Mouse (Mus musculus): ENCODE data around the gene Slc22a5. TPM values are rescaled to one million over a fixed set of nuclear protein-coding genes. Genes with fewer than 3 reads are reported as not detected.

Slc22a5 gene
- total and polyA plus RNA-seq, 3 experiments: 20.9 to 23.7 (median 21.6) TPM

DNA sequence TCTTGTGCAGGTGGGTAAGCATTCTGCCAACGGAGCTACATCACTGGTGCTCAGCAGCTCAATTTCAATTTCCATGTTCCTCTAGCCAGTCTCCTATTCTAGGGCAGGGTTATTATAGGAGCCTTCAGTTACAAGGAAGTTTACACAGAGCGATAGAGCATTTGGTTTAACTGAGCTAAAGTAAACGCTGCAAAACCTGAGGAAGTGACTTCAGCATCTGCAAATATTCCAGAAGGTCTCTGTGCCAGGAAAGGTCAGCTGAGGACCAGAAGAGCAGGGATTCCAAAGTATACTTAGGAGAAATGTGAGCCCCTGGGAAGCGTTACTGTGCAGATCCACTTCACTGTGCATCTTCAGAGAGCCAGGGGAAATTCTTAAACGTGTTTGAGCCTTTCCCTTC, 37.8 kb downstream of the Slc22a5 start:
- TF ChIP-seq POLR2A (IDR thresholded peaks at IDR 0.05; ENCODE audit: insufficient read depth, low read depth, low read length) (no peak), EP300 (IDR thresholded peaks at IDR 0.05; ENCODE audit: insufficient read depth, low read depth, low read length) (no peak)
- WGBS: 13% methylated on average over 5 of the region's 5 CpGs
- DNase-seq: peak in 1 of 2 experiments; percentile 48

DNA sequence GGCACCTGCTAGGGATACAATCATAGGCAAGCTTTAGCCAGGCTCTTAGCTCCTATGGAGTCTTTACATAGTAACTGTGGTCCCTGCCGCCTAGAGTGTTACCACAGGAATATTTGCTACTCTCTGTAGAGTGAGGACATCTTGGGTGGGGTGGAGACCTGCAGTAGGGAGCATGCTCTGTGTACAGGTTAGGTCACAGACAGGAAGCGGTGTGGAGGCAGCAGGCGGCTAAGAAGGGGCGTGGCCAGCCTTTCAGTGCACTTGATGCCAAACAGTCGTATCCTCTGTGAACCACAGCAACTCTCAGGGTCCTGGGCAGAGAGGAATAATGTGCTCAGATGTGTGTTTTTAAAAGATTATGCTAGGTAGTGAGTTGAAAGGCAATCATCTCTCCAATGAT, 39.7 kb downstream of the Slc22a5 start:
- H3K9ac ChIP-seq (ENCODE audit: low read depth, low read length): no peak overlapping the region
- H3K27ac ChIP-seq: no peak overlapping the region
- no peaks in the 10 kb centered on the region for H3K79me2 ChIP-seq (replicated peaks; ENCODE audit: control insufficient read depth, insufficient read depth, low read length)
- intact Hi-C loops (cut with DNase I): loop anchor here (2.0 kb wide), 1 partner anchor 117 kb away; no protein-coding TSS in a partner anchor
- no peaks in the 10 kb centered on the region for H3K27me3 ChIP-seq (ENCODE audit: control insufficient read depth, insufficient read depth, low read length)
- 44% methylated on average over 5 of the region's 5 CpGs for WGBS
- no peak overlapping the region for H3K4me3 ChIP-seq
- H3K4me1 ChIP-seq (ENCODE audit: control insufficient read depth, insufficient read depth, low read length): peaks cover 18% of the 10 kb centered on the region
- TF ChIP-seq POLR2A (IDR thresholded peaks at IDR 0.05; ENCODE audit: insufficient read depth, low read depth, low read length) (no peak), EP300 (IDR thresholded peaks at IDR 0.05; ENCODE audit: insufficient read depth, low read depth, low read length) (no peak), CTCF (IDR thresholded peaks at IDR 0.05) (no peak)
- DNase-seq: peak in 1 of 2 experiments; percentile 42
- H3K36me3 ChIP-seq (ENCODE audit: control insufficient read depth, insufficient read depth, low read length): no peaks in the 10 kb centered on the region

More for the DNA sequence above, 37.8 kb downstream of the Slc22a5 start:
- intact Hi-C loops (cut with DNase I): no loop called here
- Histone ChIP-seq H3K27me3 (ENCODE audit: control insufficient read depth, insufficient read depth, low read length) (no peaks in the 10 kb centered on the region), H3K27ac (peak overlapping the region; percentile 67), H3K9ac (ENCODE audit: low read depth, low read length) (peak overlapping the region; percentile 37; the same call in 1 of the 2 replicates), H3K4me3 (no peak overlapping the region), H3K36me3 (ENCODE audit: control insufficient read depth, insufficient read depth, low read length) (no peaks in the 10 kb centered on the region), H3K4me1 (ENCODE audit: control insufficient read depth, insufficient read depth, low read length) (peaks cover 26% of the 10 kb centered on the region), H3K79me2 (replicated peaks; ENCODE audit: control insufficient read depth, insufficient read depth, low read length) (no peaks in the 10 kb centered on the region)

DNA sequence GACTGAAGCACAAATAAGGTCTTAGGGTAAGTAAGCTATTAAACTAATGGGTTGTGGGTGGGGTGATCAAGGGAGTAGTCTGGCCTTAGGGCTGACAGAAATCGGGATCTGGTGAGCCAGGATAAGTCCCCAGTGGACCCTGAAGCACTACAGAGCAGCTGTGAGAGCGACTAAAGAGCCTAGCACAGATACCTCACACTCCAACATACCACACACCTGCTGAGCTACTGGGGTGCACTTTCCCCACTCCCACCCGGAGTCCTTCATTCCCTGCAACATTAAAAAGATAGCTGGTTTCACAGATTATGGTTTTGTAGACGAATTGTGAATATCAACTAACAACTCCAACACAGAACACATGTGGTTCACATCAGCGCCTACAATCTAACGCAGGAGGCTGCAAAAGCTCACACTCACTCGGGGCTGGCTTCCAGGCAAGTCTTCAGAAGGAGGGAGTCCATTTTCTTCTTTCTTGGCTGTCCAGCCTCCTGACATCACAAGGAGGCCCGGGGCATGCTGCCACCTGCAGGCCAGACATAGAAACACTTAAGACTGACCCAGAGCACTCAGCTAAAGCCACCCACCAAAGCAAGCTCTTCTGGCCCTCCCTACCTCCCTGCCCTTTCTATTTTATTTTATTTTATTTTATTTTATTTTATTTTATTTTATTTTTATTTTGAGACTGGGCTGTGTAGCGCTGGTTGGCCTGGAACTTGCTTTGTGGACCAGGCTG, 41.7 kb downstream of the Slc22a5 start:
- Histone ChIP-seq H3K27me3 (ENCODE audit: control insufficient read depth, insufficient read depth, low read length) (no peaks in the 10 kb centered on the region), H3K4me1 (ENCODE audit: control insufficient read depth, insufficient read depth, low read length) (peaks cover 18% of the 10 kb centered on the region), H3K4me3 (no peak overlapping the region), H3K9ac (ENCODE audit: low read depth, low read length) (peak overlapping the region; percentile 24; the same call in 1 of the 2 replicates), H3K27ac (peak overlapping the region; percentile 45), H3K36me3 (ENCODE audit: control insufficient read depth, insufficient read depth, low read length) (no peaks in the 10 kb centered on the region), H3K79me2 (replicated peaks; ENCODE audit: control insufficient read depth, insufficient read depth, low read length) (no peaks in the 10 kb centered on the region)
- TF ChIP-seq POLR2A (IDR thresholded peaks at IDR 0.05; ENCODE audit: insufficient read depth, low read depth, low read length) (no peak), CTCF (IDR thresholded peaks at IDR 0.05) (peak; percentile 98), EP300 (IDR thresholded peaks at IDR 0.05; ENCODE audit: insufficient read depth, low read depth, low read length) (peak; percentile 93; the same call in 1 of the 2 replicates)
- peak; percentile 85 to 86 for DNase-seq
- 38% methylated on average over 9 of the region's 9 CpGs for WGBS
- intact Hi-C loops (cut with DNase I): loop anchor here (1.0 to 2.0 kb wide), 3 partner anchors 23 to 115 kb away; no protein-coding TSS in a partner anchor

DNA sequence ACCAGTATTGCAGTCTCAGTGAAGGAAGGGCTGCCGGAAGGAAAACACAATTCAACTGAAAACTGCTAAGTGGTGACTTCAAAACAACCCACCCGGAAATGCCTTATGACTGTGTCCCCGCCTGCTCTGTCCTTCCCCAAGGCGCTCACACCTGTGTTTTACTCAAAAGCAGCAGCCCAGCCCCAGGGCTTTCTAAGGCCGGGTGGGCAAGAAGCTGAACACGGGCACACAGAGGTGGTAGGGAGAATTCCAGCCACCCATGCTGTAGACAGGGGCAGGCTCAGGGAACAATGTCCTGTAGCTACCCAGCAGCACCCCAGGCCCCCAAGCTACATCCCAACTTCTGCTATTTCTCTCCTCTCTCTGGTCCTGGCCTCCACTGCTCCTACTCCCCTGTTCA, 45.8 kb downstream of the Slc22a5 start:
- H3K27me3 ChIP-seq (ENCODE audit: control insufficient read depth, insufficient read depth, low read length): no peaks in the 10 kb centered on the region
- intact Hi-C loops (cut with DNase I): no loop called here
- H3K27ac ChIP-seq: peak overlapping the region; percentile 55

DNA sequence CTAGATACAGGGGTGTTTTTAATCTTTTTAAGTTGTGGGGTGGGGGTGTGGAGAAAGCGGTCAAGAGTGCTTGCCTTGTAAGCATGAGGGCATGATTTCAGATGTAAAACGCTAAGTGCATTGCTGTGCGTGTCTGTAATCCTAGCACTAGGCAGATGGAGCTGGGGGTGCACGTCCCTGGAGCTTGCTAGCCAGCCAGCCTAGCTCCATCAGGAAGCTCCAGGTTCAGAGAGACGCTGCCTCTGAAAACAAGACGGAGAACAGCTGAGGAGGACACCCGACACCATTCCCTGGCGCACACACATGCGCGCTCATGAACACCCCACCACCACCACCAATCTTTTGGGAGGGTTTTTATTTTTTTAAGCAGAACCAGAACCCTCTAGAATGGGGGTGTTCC, 48.4 kb downstream of the Slc22a5 start:
- intact Hi-C loops (cut with DNase I): loop anchor here (2.0 kb wide), 1 partner anchor 30 kb away; no protein-coding TSS in a partner anchor
- Histone ChIP-seq H3K9ac (ENCODE audit: low read depth, low read length) (no peak overlapping the region), H3K27me3 (ENCODE audit: control insufficient read depth, insufficient read depth, low read length) (no peaks in the 10 kb centered on the region), H3K4me1 (ENCODE audit: control insufficient read depth, insufficient read depth, low read length) (no peaks in the 10 kb centered on the region), H3K27ac (no peak overlapping the region), H3K79me2 (replicated peaks; ENCODE audit: control insufficient read depth, insufficient read depth, low read length) (no peaks in the 10 kb centered on the region; the same call in 1 of the 2 replicates), H3K36me3 (ENCODE audit: control insufficient read depth, insufficient read depth, low read length) (no peaks in the 10 kb centered on the region), H3K4me3 (no peak overlapping the region)
- TF ChIP-seq POLR2A (IDR thresholded peaks at IDR 0.05; ENCODE audit: insufficient read depth, low read depth, low read length) (no peak), EP300 (IDR thresholded peaks at IDR 0.05; ENCODE audit: insufficient read depth, low read depth, low read length) (no peak), CTCF (IDR thresholded peaks at IDR 0.05) (no peak)
- DNase-seq: no peak
- WGBS: 81% methylated on average over 10 of the region's 10 CpGs

More for the DNA sequence above, 45.8 kb downstream of the Slc22a5 start:
- H3K79me2 ChIP-seq (replicated peaks; ENCODE audit: control insufficient read depth, insufficient read depth, low read length): no peaks in the 10 kb centered on the region; the same call in 1 of the 2 replicates
- peak in 1 of 2 experiments; percentile 34 for DNase-seq
- H3K4me1 ChIP-seq (ENCODE audit: control insufficient read depth, insufficient read depth, low read length): peaks cover 3% of the 10 kb centered on the region
- no peak overlapping the region for H3K9ac ChIP-seq (ENCODE audit: low read depth, low read length)
- no peak overlapping the region for H3K4me3 ChIP-seq
- 70% methylated on average over 6 of the region's 6 CpGs for WGBS
- no peaks in the 10 kb centered on the region for H3K36me3 ChIP-seq (ENCODE audit: control insufficient read depth, insufficient read depth, low read length)
- TF ChIP-seq POLR2A (IDR thresholded peaks at IDR 0.05; ENCODE audit: insufficient read depth, low read depth, low read length) (no peak), CTCF (IDR thresholded peaks at IDR 0.05) (no peak), EP300 (IDR thresholded peaks at IDR 0.05; ENCODE audit: insufficient read depth, low read depth, low read length) (no peak)

DNA sequence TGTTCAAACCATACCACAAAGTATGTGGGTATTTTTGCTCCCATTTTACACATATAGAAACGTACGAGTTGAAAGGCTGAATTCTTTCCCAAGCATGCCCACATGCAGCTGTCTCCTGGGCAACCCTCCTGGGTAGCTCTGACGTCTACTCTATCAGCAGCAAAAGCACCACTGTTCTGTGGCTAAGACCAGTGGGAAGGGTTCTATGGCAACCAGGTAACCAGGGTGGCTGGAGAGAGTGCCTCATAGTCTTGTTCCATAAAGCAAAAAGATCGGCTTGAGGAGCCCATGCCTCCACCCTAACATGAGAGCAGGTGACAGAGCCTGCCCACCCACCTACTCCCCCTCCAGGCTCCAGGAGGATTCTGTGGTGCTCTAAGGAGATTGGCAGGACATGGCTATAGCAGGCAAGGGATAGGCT, 49.3 kb downstream of the Slc22a5 start:
- Histone ChIP-seq H3K79me2 (replicated peaks; ENCODE audit: control insufficient read depth, insufficient read depth, low read length) (no peaks in the 10 kb centered on the region; the same call in 1 of the 2 replicates), H3K27ac (no peak overlapping the region), H3K4me3 (no peak overlapping the region), H3K9ac (ENCODE audit: low read depth, low read length) (no peak overlapping the region), H3K36me3 (ENCODE audit: control insufficient read depth, insufficient read depth, low read length) (no peaks in the 10 kb centered on the region), H3K27me3 (ENCODE audit: control insufficient read depth, insufficient read depth, low read length) (no peaks in the 10 kb centered on the region), H3K4me1 (ENCODE audit: control insufficient read depth, insufficient read depth, low read length) (no peaks in the 10 kb centered on the region)
- WGBS: 85% methylated on average over 4 of the region's 4 CpGs
- intact Hi-C loops (cut with DNase I): loop anchor here (2.0 kb wide), 1 partner anchor 29 kb away; no protein-coding TSS in a partner anchor
- TF ChIP-seq EP300 (IDR thresholded peaks at IDR 0.05; ENCODE audit: insufficient read depth, low read depth, low read length): no peak
- no peak for TF ChIP-seq POLR2A (IDR thresholded peaks at IDR 0.05; ENCODE audit: insufficient read depth, low read depth, low read length)
- no peak for DNase-seq
